Mouse (Mus musculus) frontal cortex, adult 2 months (tissue): Measurements from ENCODE around the gene Higd1a. TPM values are rescaled to one million over a fixed set of nuclear protein-coding genes. Genes with fewer than 3 reads are reported as not detected.
A peak's percentile ranks its signal among the peaks of the same experiment; 100 is the strongest.

Source experiments
- DNase-seq, 2 experiments: peaks; one replicate each; pipeline ENCODE4 v3.0.0; 2022; ENCODE audit warnings: low spot score in 1 of 2; ENCODE audit errors: extremely low spot score in 1 of 2
- polyA plus RNA-seq: library from polyadenylated mRNA; depleted of rRNA; stranded (reverse); fragments of >200 nt; gene quantifications from 2 replicates; pipeline ENCODE4 v1.2.3, GENCODE M21; 2012

The Higd1a gene
- polyA plus RNA-seq, 1 experiment, result 82.0 TPM

DNA sequence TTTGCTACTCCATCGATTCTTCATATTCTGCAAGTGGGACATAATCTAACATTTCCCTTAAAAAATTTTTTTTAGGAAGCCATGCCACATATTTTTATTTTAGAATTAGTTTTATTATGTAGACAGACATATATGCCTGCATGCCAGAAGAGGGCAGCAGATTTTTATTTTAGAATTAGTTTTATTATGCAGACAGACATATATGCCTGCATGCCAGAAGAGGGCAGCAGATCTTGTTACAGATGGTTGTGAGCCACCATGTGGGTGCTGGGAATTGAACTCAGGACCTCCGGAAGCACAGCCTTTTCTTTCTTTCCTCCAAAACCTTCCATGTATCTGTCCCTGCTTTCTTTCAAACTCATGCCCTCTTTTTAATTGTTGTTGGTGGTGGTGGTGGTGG is 15.2 kb downstream of the Higd1a start:
- no peak for DNase-seq

DNA sequence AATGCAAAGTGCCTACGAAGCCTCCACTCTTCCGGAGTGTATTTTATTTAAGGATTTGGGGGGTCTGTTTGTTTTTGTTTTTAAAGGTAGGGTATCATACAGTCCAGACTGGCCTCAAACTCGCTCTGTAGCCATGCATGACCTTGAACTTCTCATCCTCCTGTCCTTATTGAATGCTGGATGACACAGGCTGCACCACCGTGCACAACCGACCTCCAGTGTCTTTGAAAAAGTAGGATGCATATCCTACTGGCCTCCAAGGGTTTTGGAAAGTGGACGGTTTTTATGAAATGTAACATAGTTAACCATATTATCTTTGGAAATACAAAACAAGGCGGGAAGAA is 18.6 kb downstream of the Higd1a start:
- DNase-seq, result no peak

DNA sequence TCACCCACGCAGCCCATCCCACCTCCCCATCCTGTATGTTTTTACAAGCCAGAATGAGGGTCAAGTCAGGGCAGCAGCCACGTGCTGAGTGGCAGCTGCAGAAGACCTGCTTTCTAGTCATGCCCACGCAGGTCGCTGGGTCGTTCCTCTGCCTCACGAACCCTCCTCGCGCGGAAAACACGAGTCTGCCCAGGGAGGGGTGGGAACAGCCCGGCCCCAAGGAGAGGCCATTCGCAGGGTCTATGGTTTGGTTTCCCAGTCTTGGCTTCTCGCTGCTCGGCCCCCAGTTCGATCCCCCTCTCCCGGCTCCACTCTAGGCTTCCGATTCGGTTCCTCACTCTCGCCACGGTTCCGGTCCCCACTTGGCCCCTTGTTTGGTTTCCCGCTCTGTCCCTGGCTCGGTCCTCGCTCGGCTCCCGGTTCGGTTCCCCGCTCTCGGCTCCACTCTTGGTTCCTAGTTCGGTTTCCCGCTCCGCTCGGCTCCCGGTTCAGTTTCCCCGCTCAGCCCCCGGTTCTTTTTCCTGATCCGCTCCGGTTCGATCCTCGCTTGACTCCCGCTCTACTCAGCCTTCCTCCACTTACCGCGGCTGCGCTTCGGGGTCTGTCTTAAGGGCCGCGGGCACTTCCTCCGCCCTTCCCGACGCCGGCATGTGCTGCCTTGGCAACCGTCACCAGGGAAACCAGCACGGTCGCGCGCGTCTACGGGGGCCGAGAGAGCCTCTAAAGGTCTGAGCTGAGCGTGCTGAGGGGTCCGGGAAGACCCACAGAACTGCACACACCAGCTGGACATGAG is 19.1 kb downstream of the Higd1a start, which contains the start of gene Ccdc13:
Ccdc13 (minus strand) TSS at position 633 of the 793 bp plus-strand sequence.
- DNase-seq, result peak; percentile 69 to 90

DNA sequence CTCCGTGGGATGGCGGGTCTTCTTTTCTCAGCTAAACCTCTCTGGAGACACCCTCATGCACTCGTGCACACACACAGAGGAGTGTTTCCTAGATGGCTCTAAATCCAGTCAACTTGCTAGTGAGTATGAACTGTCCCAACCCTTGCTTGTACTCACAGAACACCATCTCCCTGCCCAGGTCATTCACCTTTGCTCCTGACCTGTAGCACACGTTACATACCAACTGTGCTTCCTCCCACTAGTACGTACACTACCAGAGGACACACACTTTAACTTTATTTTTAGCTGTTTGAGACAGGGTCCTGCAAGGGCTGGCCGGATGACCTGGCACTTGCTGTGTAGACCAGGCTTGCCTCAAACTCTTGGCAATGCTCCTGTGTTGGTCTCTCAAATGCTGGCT is 20.2 kb downstream of the Higd1a start:
- no peak for DNase-seq

DNA sequence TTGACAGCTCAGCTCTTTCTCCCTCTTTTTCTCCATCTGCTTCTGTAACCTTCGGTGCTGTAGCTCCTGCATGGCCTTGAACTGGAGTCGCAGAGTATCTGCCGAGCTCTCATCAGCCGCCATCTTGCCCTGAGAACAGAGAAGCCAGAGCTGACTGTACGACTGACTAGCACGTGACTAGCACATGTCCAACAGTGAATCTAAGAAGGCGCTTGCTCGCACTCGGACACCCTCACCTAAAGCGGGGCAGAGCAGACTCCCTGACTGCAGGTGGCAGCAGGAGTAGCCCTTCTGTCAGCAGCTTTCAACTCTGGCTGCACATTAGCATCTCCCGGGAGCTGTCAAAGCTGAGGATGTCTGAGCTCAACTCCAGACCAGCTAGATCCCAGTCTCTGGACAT is 24.3 kb downstream of the Higd1a start:
- DNase-seq, result no peak

DNA sequence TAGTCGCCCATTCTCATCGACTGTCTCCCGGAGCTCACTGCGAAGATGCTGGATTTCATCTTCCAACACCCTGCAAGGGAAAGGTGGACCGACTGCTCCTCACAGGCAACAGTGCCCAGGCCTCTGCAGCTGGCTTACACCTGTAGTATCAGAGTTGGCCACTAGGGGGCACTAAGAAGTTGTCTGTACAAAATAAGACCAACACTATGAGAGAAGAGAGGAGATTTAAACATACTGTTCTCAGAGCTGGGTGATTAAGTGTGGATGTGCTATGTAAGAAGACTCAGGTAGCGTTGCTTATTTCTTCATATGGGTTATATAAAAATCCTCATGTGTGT is 27.2 kb downstream of the Higd1a start:
- peak; percentile 66 to 97 for DNase-seq

DNA sequence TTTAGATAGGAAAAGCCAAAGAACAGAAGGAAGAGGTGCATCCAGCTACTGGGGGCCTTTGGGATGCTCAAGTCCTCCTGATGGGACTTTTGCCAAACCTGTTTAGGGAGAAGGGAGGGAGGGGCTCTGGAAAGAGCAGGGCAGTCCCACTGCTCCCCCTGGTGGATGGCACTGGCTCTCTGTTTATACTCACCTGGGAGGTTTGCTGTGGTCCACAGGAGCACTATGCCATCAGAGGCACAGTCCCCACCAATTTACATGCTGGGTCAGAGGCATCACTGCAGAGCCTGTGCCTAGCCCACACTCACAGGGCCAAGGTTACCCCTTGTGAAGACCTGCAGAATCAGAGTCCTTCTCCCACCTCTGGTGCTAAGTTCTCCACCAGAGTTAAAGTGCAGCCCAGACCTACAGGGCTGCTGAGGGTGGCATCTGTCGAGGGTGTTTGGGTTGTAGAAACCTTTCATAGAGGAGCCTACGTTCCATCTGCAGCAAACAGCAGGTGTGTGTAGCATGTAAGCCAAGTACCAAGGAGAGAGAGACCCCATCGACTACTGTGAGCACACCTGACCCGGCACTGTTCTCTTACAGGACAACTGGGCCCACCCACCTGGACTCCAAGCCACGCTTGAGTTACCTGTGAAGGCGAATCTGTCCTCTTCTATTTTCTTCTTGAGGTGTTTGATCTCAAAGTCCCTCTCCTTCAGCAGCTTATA is 27.8 kb downstream of the Higd1a start:
- peak in 1 of 2 experiments; percentile 73 for DNase-seq

DNA sequence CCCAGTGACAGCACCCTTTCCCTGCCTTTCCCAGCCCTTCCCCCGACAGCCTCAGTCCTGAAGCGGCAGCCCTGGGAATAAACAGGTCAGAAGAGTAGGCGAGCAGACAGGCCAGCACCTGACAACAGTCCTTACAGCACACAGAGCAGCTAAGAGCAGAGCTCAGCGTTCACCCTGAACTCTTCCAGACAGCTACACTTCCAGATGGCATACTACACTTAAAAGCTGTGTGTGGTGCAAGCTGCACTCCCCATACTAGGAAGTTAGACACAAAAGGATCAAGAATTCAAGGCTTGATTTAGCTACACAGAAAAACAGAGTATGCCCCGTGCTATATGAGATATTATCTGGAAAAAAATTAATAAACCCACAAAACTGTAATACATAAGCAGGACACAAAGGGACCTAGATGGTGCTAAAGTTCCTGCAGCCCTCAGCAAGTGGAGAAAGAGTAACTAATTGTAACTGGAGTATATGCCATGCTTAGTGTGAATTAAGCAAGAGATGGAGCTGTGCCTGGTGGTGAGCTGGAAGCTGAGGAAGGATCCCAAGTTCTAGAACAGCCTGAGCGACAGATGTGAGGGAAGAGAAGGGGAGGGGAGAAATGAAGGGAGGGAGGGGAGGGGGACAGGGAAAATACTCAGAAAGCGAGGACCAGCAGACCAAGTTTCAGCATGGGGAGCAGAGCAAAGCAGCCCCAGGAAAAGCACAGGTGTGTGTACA is 28.7 kb downstream of the Higd1a start:
- DNase-seq, result no peak

DNA sequence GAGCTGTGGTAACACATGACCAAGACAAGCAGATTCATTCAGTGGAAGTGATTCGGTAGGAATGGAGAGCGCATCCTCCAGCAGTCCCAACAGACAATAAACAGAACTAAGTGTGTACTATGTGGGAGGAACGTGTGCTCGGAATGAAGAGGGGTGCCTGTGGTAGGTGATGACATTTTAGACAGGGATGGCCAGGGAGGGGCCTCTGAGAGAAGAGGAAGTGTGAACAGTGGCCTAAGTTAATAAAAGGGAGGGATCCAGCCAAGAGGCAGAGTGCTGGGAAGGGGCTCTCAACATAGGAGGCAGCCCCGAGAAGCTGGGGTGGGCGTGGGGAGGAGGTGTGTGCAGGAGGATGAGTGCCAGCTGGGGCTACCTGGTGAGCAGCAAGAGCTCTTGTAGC is 29.8 kb downstream of the Higd1a start:
- no peak for DNase-seq

DNA sequence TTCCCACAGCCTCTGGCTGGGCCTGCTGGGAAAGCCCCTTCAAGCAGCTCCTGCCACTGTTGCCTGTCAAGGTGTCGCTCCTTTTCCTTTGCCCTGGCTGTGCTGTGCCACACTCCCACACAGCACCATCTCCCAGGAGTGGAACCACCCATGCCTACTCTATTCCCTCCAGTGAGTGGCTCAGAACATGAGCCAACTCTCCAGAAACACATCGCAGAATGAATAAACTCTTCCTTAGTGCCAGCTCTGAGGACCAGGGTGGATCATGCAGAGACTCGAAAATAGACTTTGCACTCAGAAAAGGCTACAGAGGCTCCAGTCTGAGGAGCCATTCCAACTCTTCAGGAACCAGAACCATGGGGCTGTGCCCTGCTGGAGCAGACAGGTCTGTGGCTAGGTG is 31.8 kb downstream of the Higd1a start:
- DNase-seq, result peak in 1 of 2 experiments; percentile 69

DNA sequence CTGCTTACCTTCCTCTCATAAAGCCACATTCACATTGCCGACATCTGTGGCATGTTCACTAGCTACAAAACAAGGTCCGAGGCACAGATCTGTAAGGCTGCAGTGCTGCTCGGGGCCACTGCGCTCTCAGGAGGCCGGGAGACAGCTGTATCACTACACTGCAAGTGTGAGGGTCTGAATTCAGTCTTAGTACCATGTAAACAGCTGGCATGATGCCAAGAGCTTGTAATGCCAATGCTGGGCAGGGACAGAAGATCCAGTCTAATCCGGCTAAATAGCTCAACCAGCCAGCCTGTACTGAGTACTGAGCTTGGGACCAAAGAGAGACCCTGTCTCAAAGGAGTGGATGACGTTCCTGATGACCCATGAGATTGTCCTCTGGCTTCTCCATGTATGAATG is 34.2 kb downstream of the Higd1a start:
- no peak for DNase-seq

DNA sequence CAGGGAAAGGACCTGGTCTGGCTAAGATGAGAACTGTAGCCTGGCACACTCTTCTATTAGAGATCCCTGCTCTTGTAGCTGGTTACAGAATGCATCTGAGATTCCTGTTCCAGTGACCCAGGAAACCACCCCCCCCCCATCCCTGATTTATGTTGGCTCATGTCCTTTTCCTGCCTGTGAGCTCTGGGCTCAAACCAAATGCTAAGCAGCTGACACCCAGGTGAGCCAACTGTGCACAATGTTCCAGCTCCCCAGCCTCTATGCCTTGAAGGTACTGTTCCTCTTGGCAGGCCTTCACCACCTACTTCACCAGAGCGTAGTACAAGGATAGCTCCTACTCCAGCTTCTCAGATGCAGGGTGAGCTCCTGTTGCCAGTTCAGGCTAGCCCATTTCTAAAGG is 35.1 kb downstream of the Higd1a start:
- DNase-seq, result no peak

DNA sequence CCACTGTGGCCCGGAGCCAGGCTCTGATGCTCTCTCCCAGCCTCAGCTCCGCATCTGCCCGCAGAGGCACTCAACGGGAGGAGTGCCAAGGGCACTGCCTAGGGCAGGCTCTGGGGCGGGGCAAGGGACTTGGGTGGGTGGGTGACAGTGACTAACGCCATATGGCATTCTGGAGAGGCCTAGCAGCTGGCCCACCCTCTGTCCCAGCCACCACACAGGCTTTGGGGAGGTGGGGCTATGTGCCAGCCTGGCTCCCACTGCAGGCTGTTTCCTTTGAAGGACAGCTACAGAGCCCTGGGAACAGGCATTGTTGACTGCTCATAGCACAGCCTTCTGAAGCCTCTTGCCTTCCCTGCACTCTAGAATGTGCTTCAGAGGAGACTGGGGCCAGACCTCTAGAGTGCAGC is 35.6 kb downstream of the Higd1a start:
- DNase-seq, result peak in 1 of 2 experiments; percentile 53

DNA sequence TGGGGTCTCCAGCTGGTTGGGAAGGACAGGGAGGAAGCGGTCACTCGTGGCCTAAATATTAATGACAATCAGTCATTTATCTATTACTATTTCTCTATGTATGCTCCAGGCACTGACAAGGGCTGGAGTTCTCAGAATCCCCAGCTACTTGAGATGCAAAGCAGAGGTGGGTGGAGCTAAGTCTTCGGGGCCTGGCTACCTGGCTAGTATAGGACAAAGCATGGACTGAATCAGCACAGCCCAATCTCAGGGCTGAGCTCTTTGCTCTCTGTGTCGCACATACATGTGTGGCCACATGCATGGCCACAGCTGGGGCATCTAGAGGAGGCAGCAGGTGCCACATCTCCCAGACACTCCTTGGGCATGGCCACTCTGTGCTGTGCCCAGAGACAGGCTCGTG is 37.4 kb downstream of the Higd1a start:
- no peak for DNase-seq

DNA sequence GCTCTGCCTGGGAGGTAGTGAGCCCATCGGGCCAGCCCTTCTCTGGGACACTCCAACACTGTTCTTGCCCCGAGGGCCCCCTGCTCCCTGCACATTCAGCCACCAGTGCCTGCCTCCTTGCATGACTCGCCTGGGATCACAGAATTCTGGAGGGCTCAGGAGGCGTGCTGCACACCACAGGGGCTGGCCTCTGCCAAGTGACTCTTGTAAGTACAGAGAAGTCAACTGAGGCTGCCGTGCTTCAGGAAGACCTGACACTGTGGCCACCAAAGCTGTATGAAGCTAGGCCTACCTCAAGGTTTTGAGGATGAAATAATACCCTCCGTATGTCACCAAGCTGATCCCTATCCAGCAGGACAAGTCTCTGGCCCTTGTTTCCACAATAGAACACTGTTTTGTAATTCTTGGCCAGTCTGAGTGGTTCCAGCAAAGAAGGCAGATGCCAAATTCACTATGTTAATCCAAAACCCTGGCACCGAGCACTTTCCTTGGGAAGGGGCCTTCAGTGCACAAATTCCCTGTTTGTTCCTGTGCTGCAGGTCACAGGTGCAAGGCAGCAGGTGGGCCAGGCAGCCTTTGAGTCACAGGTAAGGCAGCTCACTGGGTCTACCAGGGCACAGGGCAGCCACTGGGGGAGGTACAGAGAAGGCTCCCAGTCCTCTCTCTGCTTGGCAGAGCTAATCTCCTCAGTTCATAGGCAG is 38.2 kb downstream of the Higd1a start:
- no peak for DNase-seq

DNA sequence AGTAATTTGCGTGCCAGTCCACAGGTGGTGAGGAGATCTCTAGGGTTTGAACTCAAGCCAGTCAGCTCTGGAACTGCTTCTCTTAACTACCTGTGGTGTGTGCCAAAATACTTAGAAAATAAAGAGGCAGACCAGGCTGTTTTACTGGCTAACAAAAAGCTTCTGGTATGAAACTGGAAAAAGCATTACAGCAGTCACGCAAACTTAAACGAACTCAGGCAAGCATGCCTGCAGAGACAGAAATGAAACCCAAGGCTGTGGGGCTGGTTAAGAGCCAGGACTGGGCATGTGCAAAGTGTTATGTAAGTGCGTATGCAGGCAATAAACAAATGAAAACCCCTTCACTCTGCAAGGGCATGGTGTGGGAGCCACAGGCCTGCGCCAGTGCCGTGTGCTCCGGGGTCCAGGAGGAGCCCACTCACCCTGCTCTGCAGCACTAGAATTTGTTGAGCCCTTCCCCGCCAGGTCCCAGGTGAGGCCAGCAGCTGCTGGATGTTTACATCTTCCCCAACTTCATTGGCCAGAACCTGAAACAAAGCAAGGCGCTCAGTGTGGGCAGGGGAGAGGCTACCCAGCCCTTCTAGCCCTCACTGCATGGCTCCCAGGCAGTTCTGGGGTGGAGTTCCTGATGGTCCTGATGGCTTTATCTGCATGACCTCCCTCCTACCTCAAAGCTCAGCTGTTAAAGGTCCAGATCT is 38.9 kb downstream of the Higd1a start:
- no peak for DNase-seq

DNA sequence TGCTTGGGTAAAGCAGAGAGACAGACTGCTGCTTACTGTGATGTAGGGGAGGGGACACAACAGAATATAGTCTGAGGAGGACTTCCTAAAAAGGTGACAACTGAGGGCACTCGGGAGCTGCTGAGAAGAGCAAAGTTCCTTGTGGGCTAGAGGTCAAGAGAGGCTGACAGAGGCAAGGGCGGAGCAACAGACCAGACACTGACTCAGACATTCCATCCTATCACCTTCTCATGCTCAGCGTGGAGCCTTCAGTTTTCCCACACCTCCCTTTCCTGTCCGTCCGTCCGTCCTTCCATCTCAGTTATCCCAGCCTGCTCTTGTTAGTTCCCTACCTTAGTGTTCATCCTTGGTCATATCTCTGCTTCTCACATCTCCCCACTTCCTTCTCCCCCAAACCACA is 43.0 kb downstream of the Higd1a start:
- DNase-seq, result no peak

DNA sequence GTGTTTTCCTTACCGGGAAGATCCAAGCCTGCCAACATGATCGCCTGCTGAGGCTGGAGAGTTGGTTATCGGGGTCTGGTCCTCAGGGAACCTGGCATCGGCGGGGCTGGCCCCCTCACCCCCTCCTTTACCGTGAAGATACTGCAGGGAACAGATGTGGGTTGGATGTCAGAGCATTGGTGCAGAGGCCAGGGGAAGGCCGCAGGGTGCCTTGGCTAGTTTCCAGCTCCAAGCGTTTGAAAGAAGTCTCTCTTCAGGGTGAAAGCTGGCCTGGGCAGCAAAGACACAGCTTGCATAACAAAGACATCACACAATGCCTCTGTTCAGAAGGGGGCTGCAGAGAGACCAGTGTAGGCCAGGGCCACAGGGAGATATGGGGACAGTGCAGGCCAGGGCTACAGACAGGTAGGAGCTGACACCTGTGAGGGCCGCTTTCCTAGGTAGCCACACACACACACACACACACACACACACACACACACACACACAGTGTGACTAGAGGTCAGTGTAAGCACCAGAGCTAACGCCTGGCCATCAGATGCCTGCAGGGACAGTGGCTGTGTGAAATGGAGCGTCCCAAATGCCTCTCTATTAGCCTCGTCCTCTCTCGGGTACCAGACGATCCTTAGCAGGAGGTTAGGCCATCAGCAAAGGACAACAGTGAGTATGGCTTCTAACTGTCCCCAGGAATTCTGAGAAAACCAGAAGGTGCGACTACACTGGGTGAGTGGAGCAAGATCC is 47.9 kb downstream of the Higd1a start:
- peak in 1 of 2 experiments; percentile 73 for DNase-seq

DNA sequence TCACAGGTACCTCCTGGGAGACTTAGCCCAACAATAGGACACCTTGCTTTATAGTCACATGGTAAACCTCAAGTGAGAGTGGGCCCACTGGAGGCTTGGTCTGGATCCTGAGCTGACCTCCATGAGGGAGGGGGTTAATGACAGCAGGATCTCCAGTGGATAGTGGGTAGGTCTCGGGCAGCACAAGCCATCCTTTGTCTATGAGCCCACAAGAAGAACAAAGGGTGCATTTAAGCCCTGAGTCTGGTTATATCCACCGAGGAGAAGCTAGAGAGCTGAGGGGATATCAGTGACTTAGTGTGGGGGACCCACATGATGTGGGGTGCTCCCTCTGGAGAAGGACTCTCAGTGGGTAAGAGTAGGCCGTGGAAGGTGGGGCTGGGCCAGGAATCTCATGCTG is 49.7 kb downstream of the Higd1a start:
- no peak for DNase-seq

DNA sequence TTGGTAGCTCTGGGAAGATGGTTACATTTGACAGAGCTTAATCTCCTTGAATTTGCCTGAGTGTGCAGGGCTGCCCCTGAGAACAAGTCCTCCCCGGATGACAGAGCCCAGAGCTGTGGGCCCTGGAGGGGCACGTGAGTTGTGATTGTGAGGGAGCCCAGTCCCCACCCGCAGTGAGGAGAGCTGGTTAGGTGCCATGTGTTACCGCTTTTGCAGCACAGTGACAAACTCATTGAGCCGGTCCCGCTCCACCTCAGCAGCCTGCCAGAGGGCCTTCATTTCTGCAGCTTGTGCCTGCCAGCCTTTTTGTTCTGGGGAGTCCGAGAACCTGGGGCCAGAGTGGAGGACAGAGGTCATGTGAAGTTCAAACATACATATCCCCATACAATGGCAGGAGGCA is 50.2 kb downstream of the Higd1a start:
- no peak for DNase-seq
